Mouse (Mus musculus): ENCODE results near the gene Clec4g.

The Clec4g gene

GRCm38 (mm10) chr8:3679236-3679635 is 41.2 kb downstream of the Clec4g start:
- DNase-seq (ENCODE audit: low spot score) = no peak

- no peak for DNase-seq (ENCODE audit: low spot score)
These were observed 41.6 kb downstream of the Clec4g start for GRCm38 (mm10) chr8:3678831-3679230.

GRCm38 (mm10) chr8:3676993-3677579 is 43.4 kb downstream of the Clec4g start:
- DNase-seq (ENCODE audit: low spot score) = no peak

- DNase-seq (ENCODE audit: low spot score) = peak; percentile 92
These were observed 44.1 kb downstream of the Clec4g start, which contains the start of gene Trappc5 for GRCm38 (mm10) chr8:3676131-3676992. Gene Trappc5 (plus strand): TSS chr8:3676299.

- no peak for DNase-seq (ENCODE audit: low spot score)
These were observed 45.8 kb downstream of the Clec4g start for GRCm38 (mm10) chr8:3674671-3675070.

GRCm38 (mm10) chr8:3671980-3672491 is 48.4 kb downstream of the Clec4g start, which contains the start of gene Fcor:
Gene Fcor (minus strand): TSS chr8:3672362.
- DNase-seq (ENCODE audit: low spot score) = peak; percentile 84

GRCm38 (mm10) chr8:3670388-3670787 is 50.1 kb downstream of the Clec4g start:
- DNase-seq (ENCODE audit: low spot score) = no peak

- DNase-seq (ENCODE audit: low spot score) = no peak
These were observed 54.9 kb downstream of the Clec4g start, which contains the start of gene Mcemp1 for GRCm38 (mm10) chr8:3665507-3665906. Gene Mcemp1 (plus strand): TSS chr8:3665754.

- no peak for DNase-seq (ENCODE audit: low spot score)
These were observed 56.0 kb downstream of the Clec4g start for GRCm38 (mm10) chr8:3664405-3664804.

- no peak for DNase-seq (ENCODE audit: low spot score)
These were observed 59.6 kb downstream of the Clec4g start for GRCm38 (mm10) chr8:3660889-3661288.
